Mouse (Mus musculus): Measurements from ENCODE around the gene Plekho1. TPM values are rescaled to one million over a fixed set of nuclear protein-coding genes. Genes with fewer than 3 reads are reported as not detected.

Plekho1 gene
- polyA plus RNA-seq, 1 experiment from 2014 or later = 76.1 TPM

GRCm38 (mm10) chr3:96031991-96032651, 36.3 kb upstream of the Plekho1 start:
- H3K4me3 ChIP-seq = no peak overlapping the region
- no peak overlapping the region for H3K4me2 ChIP-seq
- H3K27me3 ChIP-seq (replicated peaks) = no peaks in the 10 kb centered on the region
- peaks cover 15% of the 10 kb centered on the region for H3K4me1 ChIP-seq (replicated peaks)
- no peak for ATAC-seq (ENCODE audit: insufficient number of reproducible peaks, low FRiP score)
- H3K27ac ChIP-seq (ENCODE audit: poor library complexity, severe bottlenecking) = no peak overlapping the region
- peaks cover 22% of the 10 kb centered on the region for H3K36me3 ChIP-seq
- H3K9me3 ChIP-seq (replicated peaks) = no peaks in the 10 kb centered on the region
- 83% methylated on average over 6 of the region's 6 CpGs for WGBS
- no peak overlapping the region for H3K9ac ChIP-seq

GRCm38 (mm10) chr3:96029766-96030165, 34.0 kb upstream of the Plekho1 start:
- 92% methylated on average over 11 of the region's 11 CpGs for WGBS
- H3K27me3 ChIP-seq (replicated peaks) = no peaks in the 10 kb centered on the region
- peaks cover 5% of the 10 kb centered on the region for H3K4me1 ChIP-seq (replicated peaks)
- ATAC-seq (ENCODE audit: insufficient number of reproducible peaks, low FRiP score) = no peak
- no peak overlapping the region for H3K4me2 ChIP-seq
- no peak overlapping the region for H3K27ac ChIP-seq (ENCODE audit: poor library complexity, severe bottlenecking)
- H3K9me3 ChIP-seq (replicated peaks) = no peaks in the 10 kb centered on the region
- H3K36me3 ChIP-seq = peaks cover 24% of the 10 kb centered on the region
- H3K9ac ChIP-seq = no peak overlapping the region
- H3K4me3 ChIP-seq = no peak overlapping the region

- peaks cover 25% of the 10 kb centered on the region for H3K36me3 ChIP-seq
- no peak overlapping the region for H3K27ac ChIP-seq (ENCODE audit: poor library complexity, severe bottlenecking)
- 86% methylated on average over 3 of the region's 3 CpGs for WGBS
- no peaks in the 10 kb centered on the region for H3K9me3 ChIP-seq (replicated peaks)
- H3K27me3 ChIP-seq (replicated peaks) = no peaks in the 10 kb centered on the region
- no peak overlapping the region for H3K4me2 ChIP-seq
- H3K4me1 ChIP-seq (replicated peaks) = peaks cover under 1% of the 10 kb centered on the region
- no peak for ATAC-seq (ENCODE audit: insufficient number of reproducible peaks, low FRiP score)
- H3K9ac ChIP-seq = no peak overlapping the region
- H3K4me3 ChIP-seq = no peak overlapping the region
These were observed 33.5 kb upstream of the Plekho1 start for GRCm38 (mm10) chr3:96029336-96029735.

GRCm38 (mm10) chr3:96027875-96028274, 32.1 kb upstream of the Plekho1 start:
- H3K36me3 ChIP-seq = peaks cover 21% of the 10 kb centered on the region
- no peaks in the 10 kb centered on the region for H3K9me3 ChIP-seq (replicated peaks)
- no peak for ATAC-seq (ENCODE audit: insufficient number of reproducible peaks, low FRiP score)
- H3K9ac ChIP-seq = no peak overlapping the region
- H3K27ac ChIP-seq (ENCODE audit: poor library complexity, severe bottlenecking) = no peak overlapping the region
- WGBS = 83% methylated on average over 1 of the region's 1 CpGs
- H3K4me2 ChIP-seq = no peak overlapping the region
- no peaks in the 10 kb centered on the region for H3K27me3 ChIP-seq (replicated peaks)
- no peak overlapping the region for H3K4me3 ChIP-seq
- H3K4me1 ChIP-seq (replicated peaks) = no peaks in the 10 kb centered on the region

- Histone ChIP-seq H3K4me3 (no peak overlapping the region), H3K4me1 (replicated peaks) (no peaks in the 10 kb centered on the region), H3K9me3 (replicated peaks) (no peaks in the 10 kb centered on the region), H3K4me2 (no peak overlapping the region), H3K27me3 (replicated peaks) (no peaks in the 10 kb centered on the region), H3K27ac (ENCODE audit: poor library complexity, severe bottlenecking) (no peak overlapping the region), H3K9ac (no peak overlapping the region), H3K36me3 (peaks cover 20% of the 10 kb centered on the region)
- 66% methylated on average over 1 of the region's 1 CpGs for WGBS
- no peak for ATAC-seq (ENCODE audit: insufficient number of reproducible peaks, low FRiP score)
These were observed 31.3 kb upstream of the Plekho1 start for GRCm38 (mm10) chr3:96027145-96027544.

GRCm38 (mm10) chr3:96021421-96022128, 25.8 kb upstream of the Plekho1 start:
- peaks cover 6% of the 10 kb centered on the region for H3K4me1 ChIP-seq (replicated peaks)
- no peak overlapping the region for H3K4me3 ChIP-seq
- no peak overlapping the region for H3K27ac ChIP-seq (ENCODE audit: poor library complexity, severe bottlenecking)
- H3K4me2 ChIP-seq = no peak overlapping the region
- 74% methylated on average over 5 of the region's 5 CpGs for WGBS
- no peaks in the 10 kb centered on the region for H3K27me3 ChIP-seq (replicated peaks)
- H3K9me3 ChIP-seq (replicated peaks) = no peaks in the 10 kb centered on the region
- no peak for ATAC-seq (ENCODE audit: insufficient number of reproducible peaks, low FRiP score)
- H3K9ac ChIP-seq = no peak overlapping the region
- peaks cover 5% of the 10 kb centered on the region; the same call in 1 of the 2 replicates for H3K36me3 ChIP-seq

GRCm38 (mm10) chr3:96020735-96021134, 24.9 kb upstream of the Plekho1 start:
- Histone ChIP-seq H3K9ac (no peak overlapping the region), H3K36me3 (0 out of 2 replicates have a peak, but pooled peaks cover 5% of the 10 kb centered on the region), H3K4me1 (replicated peaks) (peaks cover 6% of the 10 kb centered on the region), H3K4me3 (no peak overlapping the region), H3K4me2 (no peak overlapping the region), H3K27me3 (replicated peaks) (no peaks in the 10 kb centered on the region), H3K9me3 (replicated peaks) (no peaks in the 10 kb centered on the region), H3K27ac (ENCODE audit: poor library complexity, severe bottlenecking) (no peak overlapping the region)
- 78% methylated on average over 1 of the region's 1 CpGs for WGBS
- ATAC-seq (ENCODE audit: insufficient number of reproducible peaks, low FRiP score) = no peak

- Histone ChIP-seq H3K9me3 (replicated peaks) (no peaks in the 10 kb centered on the region), H3K4me1 (replicated peaks) (peaks cover 15% of the 10 kb centered on the region), H3K9ac (no peak overlapping the region), H3K4me3 (no peak overlapping the region), H3K4me2 (no peak overlapping the region), H3K27me3 (replicated peaks) (no peaks in the 10 kb centered on the region), H3K27ac (ENCODE audit: poor library complexity, severe bottlenecking) (no peak overlapping the region), H3K36me3 (no peaks in the 10 kb centered on the region)
- 56% methylated on average over 5 of the region's 5 CpGs for WGBS
- no peak for ATAC-seq (ENCODE audit: insufficient number of reproducible peaks, low FRiP score)
These were observed 21.7 kb upstream of the Plekho1 start for GRCm38 (mm10) chr3:96017461-96017860.

- Histone ChIP-seq H3K4me3 (no peak overlapping the region), H3K36me3 (no peaks in the 10 kb centered on the region), H3K4me2 (no peak overlapping the region), H3K4me1 (replicated peaks) (peaks cover 18% of the 10 kb centered on the region), H3K9me3 (replicated peaks) (no peaks in the 10 kb centered on the region), H3K27me3 (replicated peaks) (no peaks in the 10 kb centered on the region), H3K27ac (ENCODE audit: poor library complexity, severe bottlenecking) (no peak overlapping the region), H3K9ac (no peak overlapping the region)
- WGBS = 91% methylated on average over 2 of the region's 2 CpGs
- no peak for ATAC-seq (ENCODE audit: insufficient number of reproducible peaks, low FRiP score)
These were observed 20.6 kb upstream of the Plekho1 start for GRCm38 (mm10) chr3:96016257-96016889.

- ATAC-seq (ENCODE audit: insufficient number of reproducible peaks, low FRiP score) = no peak
- WGBS = 87% methylated on average over 2 of the region's 2 CpGs
- Histone ChIP-seq H3K4me1 (replicated peaks) (peaks cover 18% of the 10 kb centered on the region), H3K9me3 (replicated peaks) (no peaks in the 10 kb centered on the region), H3K36me3 (0 out of 2 replicates have a peak, but pooled peaks cover 5% of the 10 kb centered on the region), H3K27me3 (replicated peaks) (no peaks in the 10 kb centered on the region), H3K4me2 (no peak overlapping the region), H3K9ac (no peak overlapping the region), H3K4me3 (no peak overlapping the region), H3K27ac (ENCODE audit: poor library complexity, severe bottlenecking) (no peak overlapping the region)
These were observed 19.9 kb upstream of the Plekho1 start for GRCm38 (mm10) chr3:96015681-96016080.

- WGBS = 19% methylated on average over 5 of the region's 5 CpGs
- Histone ChIP-seq H3K4me1 (replicated peaks) (peaks cover 18% of the 10 kb centered on the region), H3K9ac (no peak overlapping the region), H3K27me3 (replicated peaks) (no peaks in the 10 kb centered on the region), H3K4me3 (no peak overlapping the region), H3K4me2 (no peak overlapping the region), H3K36me3 (0 out of 2 replicates have a peak, but pooled peaks cover 9% of the 10 kb centered on the region), H3K27ac (ENCODE audit: poor library complexity, severe bottlenecking) (peak overlapping the region; percentile 87), H3K9me3 (replicated peaks) (no peaks in the 10 kb centered on the region)
- peak; percentile 75; the same call in 1 of the 2 replicates for ATAC-seq (ENCODE audit: insufficient number of reproducible peaks, low FRiP score)
These were observed 17.0 kb upstream of the Plekho1 start for GRCm38 (mm10) chr3:96012805-96013204.

Measured in heart, embryonic 12.5 days (tissue).